Mouse (Mus musculus) liver, embryonic 14.5 days (tissue): ENCODE results near the gene Cdc37. TPM values are rescaled to one million over a fixed set of nuclear protein-coding genes. Genes with fewer than 3 reads are reported as not detected.
"Not testable (repeated sequence)": the region's sequence is repeated elsewhere in the genome, so short reads cannot be mapped to it uniquely, and the experiment has no call there.

ENCODE experiments used
- ATAC-seq: fragments of 200-750 bp; cut with Nextera tagmentation; 2 replicates; pipeline ENCODE4 v1.8.0; 2017; ENCODE audit warnings: moderate number of reproducible peaks, mild to moderate bottlenecking, moderate library complexity; ENCODE audit not compliant: insufficient read depth
- DNase-seq, 3 experiments: peaks; one replicate each; pipeline ENCODE4 v3.0.0-alpha.2; 2012 to 2013; ENCODE audit warnings: low read depth in 3 of 3, low spot score in 3 of 3
- H3K27ac ChIP-seq: fragments of 300-500 bp; sonication (generic); 2 replicates; pipeline ENCODE4 v1.5.1; 2014; ENCODE audit warnings: moderate library complexity, mild to moderate bottlenecking, control low read depth, inconsistent platforms
- H3K27me3 ChIP-seq: fragments of 300-500 bp; sonication (generic); 2 replicates; pipeline ENCODE4 v1.6.1; 2014; ENCODE audit warnings: mild to moderate bottlenecking, low read length, moderate library complexity; ENCODE audit not compliant: control insufficient read depth, insufficient read depth
- H3K36me3 ChIP-seq: fragments of 300-500 bp; sonication (generic); replicated peaks from 2 replicates; pipeline ENCODE4 v1.6.1; 2014; ENCODE audit warnings: low read depth; ENCODE audit not compliant: control insufficient read depth, insufficient read depth
- H3K4me1 ChIP-seq, 2 experiments: fragments of 200-500 bp in 1 of 2; fragments of 300-500 bp in 1 of 2; sonication (generic) in 1 of 2; replicated peaks; 2 replicates each; pipeline ENCODE4 v1.6.1; 2012 to 2014; ENCODE audit warnings: antibody characterized with exemption in 1 of 2, inconsistent platforms in 1 of 2, low read length in 1 of 2; ENCODE audit not compliant: control insufficient read depth in 2 of 2, insufficient read depth in 2 of 2
- H3K4me2 ChIP-seq: fragments of 300-500 bp; sonication (generic); 2 replicates; pipeline ENCODE4 v1.6.1; 2014; ENCODE audit warnings: low read depth, mild to moderate bottlenecking, control low read depth, moderate library complexity
- H3K4me3 ChIP-seq, 2 experiments: fragments of 200-500 bp in 1 of 2; fragments of 300-500 bp in 1 of 2; sonication (generic) in 1 of 2; 2 replicates each; pipeline ENCODE4 v1.5.1; 2012 to 2014; ENCODE audit warnings: low read depth in 2 of 2, low read length in 2 of 2, mild to moderate bottlenecking in 2 of 2, control low read depth in 1 of 2, inconsistent platforms in 1 of 2, moderate library complexity in 1 of 2; ENCODE audit not compliant: insufficient read depth in 1 of 2
- H3K9ac ChIP-seq: fragments of 300-500 bp; sonication (generic); replicated peaks from 2 replicates; pipeline ENCODE4 v1.6.1; 2014; ENCODE audit warnings: mild to moderate bottlenecking, control low read depth, moderate library complexity
- H3K9me3 ChIP-seq: fragments of 300-500 bp; sonication (generic); 2 replicates; pipeline ENCODE4 v1.6.1; 2016; ENCODE audit warnings: low read length, mixed read lengths; ENCODE audit not compliant: control insufficient read depth
- CTCF ChIP-seq: IDR thresholded peaks from 2 replicates; pipeline ENCODE4 v1.5.1; 2016; ENCODE audit warnings: antibody characterized with exemption, low read depth, control low read depth
- EP300 ChIP-seq: IDR thresholded peaks from 2 replicates; pipeline ENCODE4 v1.6.1; 2016; ENCODE audit warnings: antibody characterized with exemption, low read depth
- WGBS: fragments of 180-500 bp; shearing (Covaris S2); extraction: QIAGEN DNeasy Blood & Tissue Kit; methylation state at CpG from one replicate; pipeline ENCODE4 v1.1.7; 2014; ENCODE audit not compliant: insufficient replicate concordance; 5-methylcytosine and 5-hydroxymethylcytosine counted together
- polyA plus RNA-seq, 2 experiments: library from polyadenylated mRNA; depleted of rRNA in 1 of 2; stranded (reverse) in 1 of 2; unstranded in 1 of 2; fragments of >200 nt; fragmentation: Nextera tagmentation in 1 of 2; extraction: Ambion mirVana in 1 of 2; gene quantifications; 2 replicates each; pipeline versions ENCODE4 v1.2.1 to v1.2.3; 2012 to 2014

The Cdc37 gene
- polyA plus RNA-seq (2012; rRNA removed) (36.8 and 123 TPM in 2 replicates), polyA plus RNA-seq (2014; fragmentation: Nextera tagmentation; extraction: Ambion mirVana) (118 and 129 TPM in 2 replicates)

GRCm38 (mm10) chr9:21149654-21150419 is at the start of gene Cdc37:
Gene Cdc37, minus strand, starts transcription at chr9:21149982.
- DNase-seq (peak; percentile 81 to 86 (median 85)), ATAC-seq (peak; percentile 93)
- H3K4me2 ChIP-seq = peak within 1 kb of the TSS; percentile 97
- no peaks in the 10 kb centered on the region for H3K27me3 ChIP-seq
- H3K36me3 ChIP-seq = peaks cover 2% of the 10 kb centered on the region; the same call in 1 of the 2 replicates
- WGBS = 3% methylated on average over 55 of the region's 56 CpGs
- peak within 1 kb of the TSS; percentile 69 for H3K27ac ChIP-seq
- no peak for TF ChIP-seq EP300
- peak within 1 kb of the TSS; percentile 97 for H3K9ac ChIP-seq
- peaks cover 15 to 33% of the 10 kb centered on the region in 2 experiments for H3K4me1 ChIP-seq
- peak within 1 kb of the TSS; percentile 93 to 98 for H3K4me3 ChIP-seq
- no peaks in the 10 kb centered on the region for H3K9me3 ChIP-seq

- Histone ChIP-seq H3K4me2 (no peak overlapping the region), H3K36me3 (no peaks in the 10 kb centered on the region), H3K4me1 (no peaks in the 10 kb centered on the region), H3K4me3 (no peak overlapping the region), H3K9ac (no peak overlapping the region), H3K27me3 (no peaks in the 10 kb centered on the region), H3K27ac (no peak overlapping the region), H3K9me3 (no peaks in the 10 kb centered on the region)
- no peak for ATAC-seq
- 66% methylated on average over 3 of the region's 3 CpGs for WGBS
- no peak for TF ChIP-seq CTCF
- no peak for TF ChIP-seq EP300
- DNase-seq = no peak
Observed at GRCm38 (mm10) chr9:21198960-21199359, 49.2 kb upstream of the Cdc37 start.

- no peaks in the 10 kb centered on the region for H3K27me3 ChIP-seq
- no peak overlapping the region for H3K9ac ChIP-seq
- H3K9me3 ChIP-seq = no peaks in the 10 kb centered on the region
- WGBS = 77% methylated on average over 4 of the region's 4 CpGs
- no peak overlapping the region for H3K4me3 ChIP-seq
- no peak for TF ChIP-seq CTCF
- no peak for TF ChIP-seq EP300
- no peaks in the 10 kb centered on the region for H3K4me1 ChIP-seq
- H3K36me3 ChIP-seq = no peaks in the 10 kb centered on the region
- H3K4me2 ChIP-seq = no peak overlapping the region
- ATAC-seq (no peak), DNase-seq (no peak)
- H3K27ac ChIP-seq = no peak overlapping the region
Observed at GRCm38 (mm10) chr9:21197981-21198380, 48.2 kb upstream of the Cdc37 start.

- Histone ChIP-seq H3K9me3 (no peaks in the 10 kb centered on the region), H3K36me3 (no peaks in the 10 kb centered on the region), H3K27me3 (no peaks in the 10 kb centered on the region), H3K4me2 (no peak overlapping the region), H3K4me3 (no peak overlapping the region), H3K4me1 (no peaks in the 10 kb centered on the region), H3K27ac (no peak overlapping the region), H3K9ac (no peak overlapping the region)
- 68% methylated on average over 19 of the region's 19 CpGs for WGBS
- DNase-seq = no peak
- TF ChIP-seq EP300 (no peak), CTCF (no peak)
- ATAC-seq = no peak
Observed at GRCm38 (mm10) chr9:21196521-21197433, 47.0 kb upstream of the Cdc37 start.

- H3K9ac ChIP-seq, H3K27me3 ChIP-seq, ATAC-seq, H3K9me3 ChIP-seq, H3K36me3 ChIP-seq, H3K4me3 ChIP-seq, DNase-seq, H3K4me1 ChIP-seq, H3K4me2 ChIP-seq, H3K27ac ChIP-seq: not testable (repeated sequence)
- WGBS = 64% methylated on average over 7 of the region's 7 CpGs
Observed at GRCm38 (mm10) chr9:21195736-21196505, 46.1 kb upstream of the Cdc37 start.
